Mouse (Mus musculus): ENCODE data around the gene Gins1.
"Not testable (repeated sequence)": the region's sequence is repeated elsewhere in the genome, so short reads cannot be mapped to it uniquely, and the experiment has no call there.

Gene Gins1

DNA sequence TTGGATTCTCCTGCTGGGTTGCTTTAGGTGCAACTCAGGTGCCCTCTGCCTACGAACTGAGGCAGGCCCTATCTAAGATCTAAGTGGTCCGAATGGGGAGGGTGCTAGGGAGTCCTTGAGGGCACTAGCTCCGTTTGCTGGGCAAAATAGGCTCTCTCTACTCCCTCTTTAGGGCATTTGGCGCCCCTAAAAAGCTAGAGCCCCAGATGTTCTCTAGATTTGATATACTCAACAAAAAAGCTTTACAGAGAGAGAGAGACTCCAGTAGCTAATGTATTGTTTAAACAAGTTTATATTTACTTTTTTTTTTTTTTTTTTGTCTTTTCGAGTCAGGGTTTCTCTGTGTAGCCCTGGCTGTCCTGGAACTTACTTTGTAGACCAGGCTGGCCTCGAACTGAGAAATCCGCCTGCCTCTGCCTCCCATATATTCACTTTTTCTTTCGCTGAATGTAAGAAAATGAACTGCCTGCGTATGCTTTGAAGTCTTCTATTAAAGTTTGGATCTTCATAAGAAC, at the start of gene Gins1:
Gins1 (plus strand) TSS at position 465 of the 515 bp plus-strand sequence.
- DNase-seq (ENCODE audit: low read depth, low spot score): no peak

- no peak for DNase-seq (ENCODE audit: low read depth, low spot score)
These were observed 46.3 kb upstream of the Gins1 start for GRCm38 (mm10) chr2:150858724-150859487.

DNA sequence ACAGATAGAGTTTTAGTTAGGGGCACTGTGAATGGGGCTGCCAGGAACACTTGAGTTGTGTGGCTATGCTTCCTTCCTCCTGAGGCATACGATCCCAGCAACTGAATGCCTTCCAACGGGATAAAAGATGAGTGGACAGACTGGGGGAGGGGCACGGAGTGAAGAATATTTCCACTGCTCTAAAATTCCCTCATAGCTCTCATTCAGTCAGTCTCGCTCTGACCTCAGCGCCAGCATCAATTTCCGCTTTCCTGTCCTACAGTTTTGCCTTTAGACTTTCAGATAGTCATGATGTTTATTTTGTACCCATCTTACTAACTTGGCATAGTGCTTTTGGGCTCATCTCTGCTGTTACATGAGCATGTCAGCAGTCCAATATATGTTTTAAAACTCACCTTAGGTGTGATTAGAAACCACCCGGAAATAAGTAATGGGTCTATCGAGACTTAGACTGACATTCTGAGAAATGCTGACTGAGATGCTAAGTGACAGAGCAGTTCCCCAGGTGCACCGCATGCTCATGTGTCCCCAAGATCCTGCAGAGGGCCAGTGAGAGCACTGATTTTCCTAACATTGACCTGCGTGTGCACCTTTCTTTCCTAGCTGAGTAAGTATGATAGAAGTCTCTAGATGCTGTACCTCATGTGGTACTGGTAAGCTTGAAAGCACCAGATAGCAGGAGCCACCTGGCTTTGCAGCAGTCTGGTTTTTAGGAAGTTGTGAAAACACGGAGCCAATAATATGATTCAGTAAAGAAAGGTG, 45.3 kb upstream of the Gins1 start:
- DNase-seq (ENCODE audit: low read depth, low spot score): no peak

DNA sequence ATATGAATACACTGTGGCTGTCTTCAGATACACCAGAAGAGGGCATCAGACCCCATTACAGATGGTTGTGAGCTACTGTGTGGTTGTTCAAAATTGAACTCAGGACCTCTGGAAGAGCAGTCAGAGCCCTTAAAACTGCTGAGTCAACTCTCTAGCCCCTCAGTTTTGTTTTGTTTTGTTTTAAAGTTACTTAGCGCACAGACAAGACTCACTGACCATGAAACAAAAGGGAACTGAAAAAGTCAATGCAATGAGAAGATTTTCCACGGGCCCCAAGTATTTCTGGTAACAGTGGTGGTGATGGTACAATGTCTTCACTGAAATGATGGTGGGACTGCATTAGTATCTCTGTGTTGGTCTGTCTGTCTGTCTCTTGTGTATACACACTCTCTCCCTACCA, 44.1 kb upstream of the Gins1 start:
- DNase-seq (ENCODE audit: low read depth, low spot score): no peak

DNA sequence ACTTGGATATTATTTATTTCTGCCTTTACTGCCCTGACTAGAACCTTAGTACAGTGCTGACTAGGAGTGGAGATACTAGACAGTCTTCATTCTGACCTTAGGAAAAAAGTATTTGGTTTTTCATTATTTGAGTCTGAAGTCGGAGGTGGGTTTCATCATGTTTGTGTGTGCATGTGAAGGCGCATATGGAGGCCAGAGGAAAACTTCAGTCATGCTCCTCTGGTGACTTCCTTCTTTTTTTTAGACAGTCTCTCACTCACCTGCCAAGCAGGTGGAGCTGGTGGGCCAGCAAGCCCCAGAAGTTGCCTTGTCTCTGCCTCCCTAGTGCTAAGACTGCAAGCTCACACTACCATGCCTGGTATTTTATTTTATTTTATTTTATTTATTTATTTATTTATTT, 38.2 kb upstream of the Gins1 start:
- DNase-seq (ENCODE audit: low read depth, low spot score): no peak

DNA sequence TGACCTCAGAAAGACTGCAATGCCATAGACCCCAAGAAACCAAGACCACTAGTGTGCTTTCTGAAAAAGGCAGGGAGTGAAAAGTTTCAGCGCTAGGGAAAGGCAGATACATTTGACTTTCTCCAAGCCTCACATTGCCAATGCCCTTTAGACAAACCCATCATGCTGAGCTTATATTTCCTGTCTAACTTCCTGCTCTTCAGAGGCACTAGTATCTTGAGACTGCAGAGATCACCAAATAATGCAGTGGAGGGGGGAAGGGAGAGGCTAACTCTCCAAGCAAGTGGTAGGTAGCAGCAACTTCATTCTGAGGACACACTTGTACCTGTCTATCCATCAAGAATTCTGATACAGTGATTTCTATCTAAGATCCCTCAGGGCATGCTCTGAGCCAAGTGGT, 35.8 kb upstream of the Gins1 start:
- peak; percentile 67 for DNase-seq (ENCODE audit: low read depth, low spot score)

GRCm38 (mm10) chr2:150874508-150874907, 30.7 kb upstream of the Gins1 start:
- no peak for DNase-seq (ENCODE audit: low read depth, low spot score)

DNA sequence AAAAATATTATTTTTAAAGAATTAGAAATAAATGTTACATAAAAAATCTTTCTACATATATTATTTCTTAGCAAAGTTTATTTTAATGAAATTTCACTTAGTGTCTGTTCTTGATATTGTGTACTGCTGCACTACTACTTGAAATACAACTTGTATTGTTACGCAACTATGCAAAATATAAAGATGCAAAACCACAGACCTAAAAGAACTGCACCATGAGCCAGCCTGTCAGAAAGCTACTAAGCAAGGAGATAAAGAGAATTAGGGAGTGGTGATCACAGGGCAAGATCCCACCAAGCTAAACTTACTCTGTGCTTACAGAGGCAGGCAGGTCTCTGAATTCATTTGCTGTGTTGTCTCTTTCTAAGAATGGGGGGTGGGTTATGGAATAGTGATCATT, 30.0 kb upstream of the Gins1 start:
- DNase-seq (ENCODE audit: low read depth, low spot score): no peak

DNA sequence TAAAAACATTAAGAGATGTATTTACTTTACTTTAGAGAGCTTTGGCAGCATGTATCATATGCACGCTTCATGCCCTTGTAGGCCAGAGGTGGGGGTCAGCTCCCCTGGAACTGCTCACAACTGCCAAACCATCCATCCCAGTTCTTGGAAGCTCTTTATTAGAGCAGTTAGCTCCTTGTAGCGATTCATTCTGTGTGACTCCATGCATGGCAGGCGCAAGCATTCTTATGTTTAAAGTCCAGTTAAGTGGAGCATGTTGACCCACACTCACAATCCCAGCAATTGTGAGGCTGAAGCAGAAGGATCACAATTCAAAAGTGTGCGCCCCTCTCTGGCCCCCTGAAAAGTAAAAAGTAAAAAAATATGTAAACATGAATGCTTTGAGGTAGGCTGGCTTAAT, 27.6 kb upstream of the Gins1 start:
- no peak for DNase-seq (ENCODE audit: low read depth, low spot score)

DNA sequence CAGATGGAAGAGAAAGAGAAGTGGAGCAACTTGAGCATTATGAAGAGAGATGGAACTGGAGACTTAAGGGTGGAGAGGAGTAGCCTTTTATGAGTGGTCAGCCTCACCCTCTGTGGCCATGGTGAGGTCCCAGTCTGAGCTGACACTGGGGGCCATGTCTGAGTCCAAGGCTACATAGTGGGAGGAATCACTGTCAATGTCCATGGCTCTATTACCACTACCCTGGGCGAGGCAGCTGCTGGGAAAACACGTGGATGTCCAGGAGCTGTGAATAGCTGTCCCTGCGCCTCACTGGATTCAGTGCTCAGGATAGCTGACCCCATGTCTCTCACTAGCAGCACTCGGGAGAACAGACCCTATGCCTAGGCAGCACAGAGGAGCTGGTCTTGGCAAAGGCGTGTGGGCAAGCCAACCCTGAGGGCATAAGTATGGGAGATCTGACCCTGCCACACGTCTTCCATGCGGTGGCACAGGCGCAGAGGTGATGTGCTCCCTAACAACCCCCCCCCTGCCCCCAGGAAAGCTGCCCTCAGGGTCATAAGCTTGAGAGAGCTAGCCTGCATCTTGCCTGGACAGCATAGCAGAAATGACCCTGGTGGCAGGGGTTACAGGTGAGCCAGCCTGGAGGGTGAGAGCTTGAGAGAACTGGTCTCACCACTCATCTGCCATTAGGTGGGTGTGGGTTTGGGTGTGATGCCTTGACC, 21.0 kb upstream of the Gins1 start:
- no peak for DNase-seq (ENCODE audit: low read depth, low spot score)

- DNase-seq (ENCODE audit: low read depth, low spot score): no peak
These were observed 20.5 kb upstream of the Gins1 start for GRCm38 (mm10) chr2:150884779-150885110.

GRCm38 (mm10) chr2:150885814-150886213, 19.4 kb upstream of the Gins1 start:
- no peak for DNase-seq (ENCODE audit: low read depth, low spot score)

- DNase-seq (ENCODE audit: low read depth, low spot score): no peak
These were observed 18.9 kb upstream of the Gins1 start for GRCm38 (mm10) chr2:150886315-150886714.

GRCm38 (mm10) chr2:150887370-150887769, 17.8 kb upstream of the Gins1 start:
- no peak for DNase-seq (ENCODE audit: low read depth, low spot score)

- no peak for DNase-seq (ENCODE audit: low read depth, low spot score)
These were observed 10.5 kb upstream of the Gins1 start for GRCm38 (mm10) chr2:150894617-150895267.

DNA sequence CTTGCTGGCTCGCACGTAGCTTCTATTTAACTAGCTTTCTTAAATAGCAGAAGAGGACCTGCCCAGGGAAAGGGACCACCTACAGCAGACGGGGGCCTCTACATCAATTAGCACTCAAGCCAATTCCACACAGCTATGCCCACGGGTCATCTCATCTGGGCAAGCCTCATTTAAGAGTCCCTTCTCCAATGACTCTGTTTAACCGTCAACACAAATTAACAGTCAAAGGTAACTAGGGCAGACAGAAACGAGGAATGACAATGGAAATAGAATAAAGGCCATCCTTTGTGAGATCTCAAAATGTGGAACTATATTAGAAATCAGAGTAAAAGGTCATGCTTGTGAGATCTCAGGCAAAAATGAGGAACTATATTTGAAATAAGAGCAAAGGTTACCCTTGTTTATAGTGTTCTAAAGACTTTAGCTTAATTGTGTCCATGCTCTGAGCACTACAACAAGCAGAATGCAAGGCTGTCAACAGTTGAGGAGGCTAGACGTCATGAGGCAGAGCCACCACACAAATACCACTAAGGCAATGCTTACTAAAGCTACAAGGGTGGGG, 9.4 kb upstream of the Gins1 start:
- no peak for DNase-seq (ENCODE audit: low read depth, low spot score)

GRCm38 (mm10) chr2:150900341-150900740, 4.9 kb upstream of the Gins1 start:
- DNase-seq (ENCODE audit: low read depth, low spot score): no peak

DNA sequence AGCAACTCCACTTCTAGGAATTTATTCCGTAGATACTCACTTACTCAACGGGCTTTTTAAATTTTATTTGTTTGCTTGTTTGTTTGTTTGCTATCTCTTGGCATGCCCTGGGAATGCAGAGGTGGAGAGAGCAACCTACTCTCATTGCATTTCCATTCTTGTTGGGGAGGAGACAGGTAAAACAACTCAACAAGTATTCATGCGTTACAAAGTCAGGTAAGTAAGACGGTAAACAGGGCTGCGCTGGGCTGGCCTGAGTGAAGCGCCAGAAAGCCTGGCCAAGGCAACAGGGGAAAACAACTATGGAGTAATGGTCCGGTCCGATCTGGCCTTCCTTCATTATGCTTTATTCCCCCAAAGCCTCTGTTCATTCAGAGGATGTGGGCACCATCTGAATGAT, 2.9 kb upstream of the Gins1 start:
- DNase-seq (ENCODE audit: low read depth, low spot score): no peak

DNA sequence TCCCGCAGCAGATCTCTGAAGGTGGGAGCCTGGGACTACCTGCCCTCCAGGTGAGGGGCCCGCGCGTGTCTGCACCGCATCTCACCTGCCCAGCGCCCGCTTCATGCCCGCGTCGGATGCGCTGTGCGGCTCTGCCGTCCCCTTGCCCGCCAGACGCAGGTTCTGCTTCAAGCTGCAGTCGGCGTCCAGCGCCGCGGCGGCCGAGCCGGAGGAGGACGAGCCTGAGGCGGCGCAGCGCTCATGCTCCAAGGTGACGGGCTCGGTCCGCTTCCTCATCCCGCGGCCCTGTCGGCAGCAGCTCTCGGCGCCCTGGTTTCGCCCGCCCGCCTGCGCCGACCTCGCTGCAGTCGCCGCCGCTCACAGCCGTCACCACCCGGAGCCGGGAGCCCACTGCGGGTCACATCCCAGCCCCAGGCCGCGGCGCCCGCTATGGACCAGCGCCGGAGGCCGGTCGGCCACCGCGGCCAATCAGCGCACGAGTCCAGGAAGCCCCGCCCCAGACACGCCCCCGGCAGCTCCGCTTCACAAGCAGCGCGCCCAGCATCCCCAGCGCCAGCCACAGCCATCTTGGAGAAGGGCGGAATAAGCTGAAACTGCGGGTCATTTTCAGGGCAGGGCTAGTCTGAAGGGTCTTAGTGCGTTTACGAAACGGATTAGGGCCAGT, 796 bp upstream of the Gins1 start, which contains the start of gene Abhd12:
Abhd12 (minus strand) TSS at position 470 of the 664 bp plus-strand sequence.
- DNase-seq (ENCODE audit: low read depth, low spot score): peak; percentile 97

- DNase-seq (ENCODE audit: low read depth, low spot score): not testable (repeated sequence)
These were observed 3.7 kb downstream of the Gins1 start for GRCm38 (mm10) chr2:150908881-150909280.
